Mouse (Mus musculus) MEL (cell line): ENCODE measurements around the gene Rnpc3. TPM values are rescaled to one million over a fixed set of nuclear protein-coding genes. Genes with fewer than 3 reads are reported as not detected.

Experiments
- DNase-seq: peaks from one replicate; pipeline ENCODE4 v3.0.0; 2011; ENCODE audit warnings: low read depth, low spot score
- H3K27ac ChIP-seq: 2 replicates; pipeline ENCODE4 v1.5.1; 2012; ENCODE audit warnings: low read depth, mild to moderate bottlenecking, control low read depth, low read length, moderate library complexity; ENCODE audit not compliant: control insufficient read depth
- H3K27me3 ChIP-seq, 2 experiments: fragments of 150-350 bp in 1 of 2; sonication (generic) in 1 of 2; 2 replicates each; pipeline ENCODE4 v1.6.1; 2012; ENCODE audit warnings: low read length in 2 of 2, mild to moderate bottlenecking in 2 of 2, improper control_type of control experiment in 1 of 2, moderate library complexity in 1 of 2; ENCODE audit not compliant: insufficient read depth in 2 of 2, control insufficient read depth in 1 of 2
- H3K36me3 ChIP-seq, 2 experiments: 2 replicates each; pipeline ENCODE4 v1.6.1; 2012 to 2014; ENCODE audit warnings: low read length in 2 of 2, improper control_type of control experiment in 1 of 2, inconsistent platforms in 1 of 2, mild to moderate bottlenecking in 1 of 2; ENCODE audit not compliant: insufficient read depth in 2 of 2, control insufficient read depth in 1 of 2
- H3K4me1 ChIP-seq, 2 experiments: fragments of 150-350 bp in 1 of 2; sonication (generic) in 1 of 2; 2 replicates each; pipeline ENCODE4 v1.6.1; 2012; ENCODE audit warnings: low read length in 2 of 2, improper control_type of control experiment in 1 of 2, mild to moderate bottlenecking in 1 of 2; ENCODE audit not compliant: insufficient read depth in 2 of 2, control insufficient read depth in 1 of 2
- H3K4me3 ChIP-seq, 2 experiments: fragments of 150-350 bp in 1 of 2; sonication (generic) in 1 of 2; 2 replicates each; pipeline ENCODE4 v1.5.1; 2012; ENCODE audit warnings: low read depth in 2 of 2, low read length in 2 of 2, mild to moderate bottlenecking in 2 of 2, moderate library complexity in 2 of 2, control low read depth in 1 of 2, improper control_type of control experiment in 1 of 2; ENCODE audit not compliant: control insufficient read depth in 1 of 2, insufficient read depth in 1 of 2
- H3K79me2 ChIP-seq: 2 replicates; pipeline ENCODE4 v1.6.1; 2012; ENCODE audit warnings: mild to moderate bottlenecking, low read length, moderate library complexity; ENCODE audit not compliant: control insufficient read depth, poor library complexity, insufficient read depth
- H3K9ac ChIP-seq: 2 replicates; pipeline ENCODE4 v1.6.1; 2012; ENCODE audit warnings: low read depth, mild to moderate bottlenecking, control low read depth, low read length, moderate library complexity; ENCODE audit not compliant: control insufficient read depth, poor library complexity, severe bottlenecking
- H3K9me3 ChIP-seq: fragments of 150-350 bp; sonication (generic); replicated peaks from 2 replicates; pipeline ENCODE4 v1.6.1; 2012; ENCODE audit warnings: mild to moderate bottlenecking, low read length, improper control_type of control experiment, moderate library complexity; ENCODE audit not compliant: insufficient read depth
- CHD2 ChIP-seq: IDR thresholded peaks from 2 replicates; pipeline ENCODE4 v1.6.1; 2011; ENCODE audit warnings: low read length, improper control_type of control experiment
- CTCF ChIP-seq, 3 experiments: IDR thresholded peaks in 2 of 3; conservative IDR thresholded peaks in 1 of 3; 2 replicates each; pipeline ENCODE4 v1.5.1; 2011 to 2012; ENCODE audit warnings: low read length in 3 of 3, low read depth in 2 of 3, mild to moderate bottlenecking in 2 of 3, improper control_type of control experiment in 1 of 3, inconsistent platforms in 1 of 3, mixed read lengths in 1 of 3, moderate library complexity in 1 of 3; ENCODE audit not compliant: control insufficient read depth in 1 of 3, insufficient read depth in 1 of 3, poor library complexity in 1 of 3, severe bottlenecking in 1 of 3
- E2F4 ChIP-seq: IDR thresholded peaks from 2 replicates; pipeline ENCODE4 v1.6.1; 2011; ENCODE audit warnings: low read depth, low read length, improper control_type of control experiment, borderline replicate concordance
- ELF1 ChIP-seq: IDR thresholded peaks from 2 replicates; pipeline ENCODE4 v1.6.1; 2014; ENCODE audit warnings: low read depth, mild to moderate bottlenecking, inconsistent platforms, low read length, improper control_type of control experiment, moderate library complexity
- ETS1 ChIP-seq: IDR thresholded peaks from 2 replicates; pipeline ENCODE4 v1.6.1; 2012; ENCODE audit warnings: low read depth, mild to moderate bottlenecking, inconsistent platforms, low read length, improper control_type of control experiment, moderate library complexity
- GATA1 ChIP-seq: IDR thresholded peaks from 2 replicates; pipeline ENCODE4 v1.6.1; 2011; ENCODE audit warnings: low read depth, low read length, improper control_type of control experiment
- HCFC1 ChIP-seq: IDR thresholded peaks from 2 replicates; pipeline ENCODE4 v1.6.1; 2012; ENCODE audit warnings: low read depth, mild to moderate bottlenecking, inconsistent platforms, low read length, improper control_type of control experiment, moderate library complexity
- JUND ChIP-seq: IDR thresholded peaks from 2 replicates; pipeline ENCODE4 v1.6.1; 2011; ENCODE audit warnings: low read depth, mild to moderate bottlenecking, improper control_type of control experiment, low read length
- KAT2A ChIP-seq: conservative IDR thresholded peaks from 2 replicates; pipeline ENCODE4 v1.6.1; 2012; ENCODE audit warnings: low read depth, low read length, improper control_type of control experiment, inconsistent platforms
- MAFK ChIP-seq: IDR thresholded peaks from 2 replicates; pipeline ENCODE4 v1.6.1; 2011; ENCODE audit warnings: low read depth, mild to moderate bottlenecking, low read length, improper control_type of control experiment, borderline replicate concordance
- MAX ChIP-seq: IDR thresholded peaks from 2 replicates; pipeline ENCODE4 v1.6.1; 2011; ENCODE audit warnings: low read length, improper control_type of control experiment
- MXI1 ChIP-seq: IDR thresholded peaks from 2 replicates; pipeline ENCODE4 v1.6.1; 2011; ENCODE audit warnings: mild to moderate bottlenecking, low read depth, low read length, improper control_type of control experiment
- MYB ChIP-seq: IDR thresholded peaks from 2 replicates; pipeline ENCODE4 v1.6.1; 2011; ENCODE audit warnings: mild to moderate bottlenecking, low read depth, low read length, improper control_type of control experiment
- MYC ChIP-seq: IDR thresholded peaks from 2 replicates; pipeline ENCODE4 v1.6.1; 2011; ENCODE audit warnings: low read depth, mild to moderate bottlenecking, low read length, improper control_type of control experiment, moderate library complexity
- NELFE ChIP-seq: IDR thresholded peaks from 2 replicates; pipeline ENCODE4 v1.6.1; 2011; ENCODE audit warnings: low read depth, low read length, improper control_type of control experiment
- NRF1 ChIP-seq: IDR thresholded peaks from 2 replicates; pipeline ENCODE4 v1.6.1; 2014; ENCODE audit warnings: low read depth, mild to moderate bottlenecking, inconsistent platforms, low read length, improper control_type of control experiment, moderate library complexity; ENCODE audit not compliant: poor library complexity, insufficient read depth, severe bottlenecking
- POLR2A ChIP-seq, 2 experiments: IDR thresholded peaks; 2 replicates each; pipeline ENCODE4 v1.6.1; 2011 to 2012; ENCODE audit warnings: low read length in 2 of 2, mild to moderate bottlenecking in 2 of 2, control low read depth in 1 of 2, improper control_type of control experiment in 1 of 2, low read depth in 1 of 2, moderate library complexity in 1 of 2; ENCODE audit not compliant: control insufficient read depth in 1 of 2, insufficient read depth in 1 of 2, poor library complexity in 1 of 2
- POLR2AphosphoS2 ChIP-seq: IDR thresholded peaks from 2 replicates; pipeline ENCODE4 v1.6.1; 2011; ENCODE audit warnings: low read length, improper control_type of control experiment
- POLR2AphosphoS5 ChIP-seq: IDR thresholded peaks from 2 replicates; pipeline ENCODE4 v1.6.1; 2012; ENCODE audit warnings: low read depth, borderline replicate concordance, mild to moderate bottlenecking, inconsistent platforms, low read length, moderate library complexity, mixed read lengths
- SIN3A ChIP-seq: IDR thresholded peaks from 2 replicates; pipeline ENCODE4 v1.6.1; 2012; ENCODE audit warnings: low read length, improper control_type of control experiment, inconsistent platforms
- TBP ChIP-seq: IDR thresholded peaks from 2 replicates; pipeline ENCODE4 v1.8.0; 2011; ENCODE audit warnings: low read depth, low read length, improper control_type of control experiment
- TCF12 ChIP-seq: IDR thresholded peaks from 2 replicates; pipeline ENCODE4 v1.6.1; 2014; ENCODE audit warnings: low read depth, mild to moderate bottlenecking, inconsistent platforms, low read length, improper control_type of control experiment, moderate library complexity
- ZC3H11A ChIP-seq: IDR thresholded peaks from 2 replicates; pipeline ENCODE4 v1.6.1; 2012; ENCODE audit warnings: low read depth, mild to moderate bottlenecking, inconsistent platforms, low read length, improper control_type of control experiment
- ZMIZ1 ChIP-seq: IDR thresholded peaks from 2 replicates; pipeline ENCODE4 v1.6.1; 2012; ENCODE audit warnings: low read depth, mild to moderate bottlenecking, inconsistent platforms, low read length, improper control_type of control experiment, moderate library complexity
- polyA plus RNA-seq, 2 experiments: library from polyadenylated mRNA; stranded (reverse) in 1 of 2; unstranded in 1 of 2; fragments of >175 nt in 1 of 2; fragments of >200 nt in 1 of 2; gene quantifications; 2 replicates each; pipeline versions ENCODE4 v1.2.1 to v1.2.4; 2012; ENCODE audit warnings: low replicate concordance in 2 of 2, low read depth in 1 of 2; ENCODE audit not compliant: insufficient read length in 2 of 2, insufficient read depth in 1 of 2, missing spikeins in 1 of 2
- total RNA-seq: library from RNA; depleted of rRNA; stranded (reverse); fragments of 300-350 nt; gene quantifications from 2 replicates; pipeline ENCODE4 v1.2.3, GENCODE M21; 2012; rRNA removed

Gene Rnpc3
- total RNA-seq (15.0 and 21.0 TPM in 2 replicates), polyA plus RNA-seq (10 to 100 TPM in 1 of 2 experiments, not detected in 1; 12.9 TPM)

DNA sequence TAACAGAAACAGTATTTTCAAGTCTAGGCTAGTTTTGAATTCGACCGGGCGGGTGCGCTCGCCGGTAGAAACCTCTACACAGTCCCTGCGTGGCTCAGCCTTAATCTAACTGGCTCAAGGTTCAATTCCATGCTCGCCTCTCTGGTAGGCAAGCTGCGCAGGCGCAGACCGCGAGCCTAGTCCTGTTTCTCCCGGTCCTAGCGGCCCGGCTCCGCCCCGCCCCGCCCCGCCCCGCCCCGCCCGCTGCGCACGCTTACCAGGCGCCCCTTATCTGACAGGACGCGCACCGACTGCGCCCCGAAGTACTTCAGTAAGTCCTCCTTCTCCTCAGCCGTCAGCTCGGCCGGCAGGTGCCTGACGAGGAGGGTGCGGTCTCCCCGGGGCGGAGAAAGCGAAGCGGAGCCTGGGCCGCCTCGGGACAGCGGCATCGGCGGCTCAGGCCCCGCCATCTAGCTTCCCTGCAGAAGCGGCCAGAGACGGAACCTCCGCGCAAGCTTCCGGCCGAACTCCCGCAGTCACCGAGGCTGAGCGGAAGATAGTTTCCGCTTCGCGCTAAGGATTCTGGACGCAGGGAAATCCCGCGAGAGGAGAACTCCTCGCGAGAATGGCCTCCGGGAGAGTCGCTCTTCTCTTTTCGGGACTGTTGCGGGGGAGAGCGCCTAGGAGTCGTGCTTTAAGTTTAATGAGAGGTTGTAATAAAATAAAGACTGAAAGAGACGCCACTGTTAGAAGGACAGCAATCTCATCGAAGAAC lies at the start of gene Rnpc3:
Gene Rnpc3, minus strand, starts transcription at position 544 of the 754 bp plus-strand sequence.
- Histone ChIP-seq H3K4me1 (peaks cover 0 to 6% of the 10 kb centered on the region in 2 experiments; a peak in 2 of 4 replicates), H3K27ac (peak within 1 kb of the TSS; percentile 96), H3K36me3 (peaks cover 4 to 22% of the 10 kb centered on the region in 2 experiments), H3K9me3 (no peaks in the 10 kb centered on the region), H3K4me3 (peak within 1 kb of the TSS; percentile 91), H3K27me3 (no peaks in the 10 kb centered on the region), H3K9ac (peak within 1 kb of the TSS; percentile 99), H3K79me2 (peaks cover 10% of the 10 kb centered on the region)
- DNase-seq, result peak; percentile 96
- peak; percentile 71; the same call in 1 of the 2 replicates for TF ChIP-seq TCF12
- 0 out of 2 replicates have a peak, but pooled peaks have one; percentile 31 for TF ChIP-seq POLR2AphosphoS5
- TF ChIP-seq JUND, result no peak
- no peak for TF ChIP-seq MAFK
- peak; percentile 92 for TF ChIP-seq ZMIZ1
- no peak for TF ChIP-seq ETS1
- TF ChIP-seq MYC, result peak; percentile 14; the same call in 1 of the 2 replicates
- TF ChIP-seq NELFE, result peak; percentile 96
- TF ChIP-seq KAT2A, result peak; percentile 67
- TF ChIP-seq MYB, result no peak
- TF ChIP-seq ZC3H11A, result no peak
- peak; percentile 46; the same call in 1 of the 2 replicates for TF ChIP-seq SIN3A
- TF ChIP-seq NRF1, result peak; percentile 80
- TF ChIP-seq GATA1, result 0 out of 2 replicates have a peak, but pooled peaks have one; percentile 2
- TF ChIP-seq MAX, result peak; percentile 48
- TF ChIP-seq ELF1, result peak; percentile 86
- peak; percentile 95 for TF ChIP-seq TBP
- peak; percentile 95 to 96 for TF ChIP-seq POLR2A (IDR thresholded peaks at IDR 0.05; ENCODE audit: control insufficient read depth in 1 of 2, insufficient read depth in 1 of 2, low read depth in 1 of 2, low read length in 2 of 2, poor library complexity in 1 of 2)
- TF ChIP-seq E2F4, result no peak
- peak; percentile 57 for TF ChIP-seq MXI1
- peak; percentile 89 for TF ChIP-seq HCFC1
- peak; percentile 99 for TF ChIP-seq CHD2
- peak; percentile 96 for TF ChIP-seq POLR2AphosphoS2
- TF ChIP-seq CTCF (IDR thresholded peaks at IDR 0.05 in 2 of 3, conservative IDR thresholded peaks at IDR 0.05 in 1 of 3; ENCODE audit: control insufficient read depth in 1 of 3, insufficient read depth in 1 of 3, low read depth in 2 of 3, low read length in 3 of 3, poor library complexity in 1 of 3, severe bottlenecking in 1 of 3), result peak in 2 of 3 experiments; percentile 24 to 25; a peak in 4 of 6 replicates
